Mouse (Mus musculus) midbrain, embryonic 15.5 days (tissue): ENCODE measurements around the gene Slc9a8. TPM values are rescaled to one million over a fixed set of nuclear protein-coding genes. Genes with fewer than 3 reads are reported as not detected.

Experiments used
- ATAC-seq: fragments of 200-750 bp; cut with Nextera tagmentation; replicated peaks from 2 replicates; pipeline ENCODE4 v1.8.0; 2017; ENCODE audit warnings: moderate TSS enrichment
- H3K27ac ChIP-seq: fragments of 300-500 bp; sonication (generic); 2 replicates; pipeline ENCODE4 v1.5.1; 2015; ENCODE audit warnings: mild to moderate bottlenecking, inconsistent platforms
- H3K27me3 ChIP-seq: fragments of 300-500 bp; sonication (generic); replicated peaks from 2 replicates; pipeline ENCODE4 v1.6.1; 2015; ENCODE audit warnings: inconsistent platforms
- H3K36me3 ChIP-seq: fragments of 300-500 bp; sonication (generic); replicated peaks from 2 replicates; pipeline ENCODE4 v1.6.1; 2015; ENCODE audit warnings: inconsistent platforms
- H3K4me1 ChIP-seq: fragments of 300-500 bp; sonication (generic); 2 replicates; pipeline ENCODE4 v1.6.1; 2015; ENCODE audit warnings: inconsistent platforms
- H3K4me2 ChIP-seq: fragments of 300-500 bp; sonication (generic); 2 replicates; pipeline ENCODE4 v1.6.1; 2015; ENCODE audit warnings: inconsistent platforms, mild to moderate bottlenecking, moderate library complexity
- H3K4me3 ChIP-seq: fragments of 300-500 bp; sonication (generic); 2 replicates; pipeline ENCODE4 v1.5.1; 2015; ENCODE audit warnings: mild to moderate bottlenecking, inconsistent platforms
- H3K9ac ChIP-seq: fragments of 300-500 bp; sonication (generic); 2 replicates; pipeline ENCODE4 v1.6.1; 2015; ENCODE audit warnings: mild to moderate bottlenecking, inconsistent platforms
- H3K9me3 ChIP-seq: fragments of 300-500 bp; sonication (generic); 2 replicates; pipeline ENCODE4 v1.6.1; 2016; ENCODE audit warnings: inconsistent platforms
- WGBS: fragments of 180-500 bp; shearing (Covaris S2); methylation state at CpG from one replicate; pipeline ENCODE4 v1.1.7; 2015; ENCODE audit warnings: mixed read lengths; 5-methylcytosine and 5-hydroxymethylcytosine counted together
- polyA plus RNA-seq: library from polyadenylated mRNA; unstranded; fragments of >200 nt; fragmentation: Nextera tagmentation; extraction: Ambion mirVana; gene quantifications from 2 replicates; pipeline ENCODE4 v1.2.1, GENCODE M21; 2015

The Slc9a8 gene
- polyA plus RNA-seq, 1 experiment from 2014 or later: 23.2 TPM

GRCm38 (mm10) chr2:167507719-167508385 is 86.3 kb downstream of the Slc9a8 start:
- H3K9me3 ChIP-seq: no peaks in the 10 kb centered on the region
- H3K27me3 ChIP-seq: no peaks in the 10 kb centered on the region
- no peak overlapping the region for H3K27ac ChIP-seq
- peaks cover 31% of the 10 kb centered on the region for H3K4me1 ChIP-seq
- H3K36me3 ChIP-seq: peaks cover 28% of the 10 kb centered on the region
- 98% methylated on average over 3 of the region's 3 CpGs for WGBS
- no peak for ATAC-seq
- no peak overlapping the region for H3K4me3 ChIP-seq
- no peak overlapping the region for H3K9ac ChIP-seq
- H3K4me2 ChIP-seq: no peak overlapping the region

- Histone ChIP-seq H3K27me3 (no peaks in the 10 kb centered on the region), H3K4me1 (peaks cover 31% of the 10 kb centered on the region), H3K4me3 (no peak overlapping the region), H3K27ac (no peak overlapping the region), H3K4me2 (no peak overlapping the region), H3K9me3 (no peaks in the 10 kb centered on the region), H3K9ac (no peak overlapping the region), H3K36me3 (peaks cover 34% of the 10 kb centered on the region)
- no peak for ATAC-seq
- 94% methylated on average over 4 of the region's 4 CpGs for WGBS
These were observed 87.1 kb downstream of the Slc9a8 start for GRCm38 (mm10) chr2:167508569-167508968.

- H3K4me3 ChIP-seq: no peak overlapping the region
- 93% methylated on average over 3 of the region's 3 CpGs for WGBS
- H3K4me2 ChIP-seq: no peak overlapping the region
- H3K27me3 ChIP-seq: no peaks in the 10 kb centered on the region
- no peak for ATAC-seq
- H3K9ac ChIP-seq: no peak overlapping the region
- H3K27ac ChIP-seq: no peak overlapping the region
- no peaks in the 10 kb centered on the region for H3K9me3 ChIP-seq
- peaks cover 47% of the 10 kb centered on the region for H3K36me3 ChIP-seq
- peaks cover 16% of the 10 kb centered on the region for H3K4me1 ChIP-seq
These were observed 89.0 kb downstream of the Slc9a8 start for GRCm38 (mm10) chr2:167510485-167510884.

GRCm38 (mm10) chr2:167512365-167512764 is 90.9 kb downstream of the Slc9a8 start:
- H3K4me2 ChIP-seq: no peak overlapping the region
- H3K9me3 ChIP-seq: no peaks in the 10 kb centered on the region
- peaks cover 63% of the 10 kb centered on the region for H3K36me3 ChIP-seq
- H3K4me3 ChIP-seq: no peak overlapping the region
- H3K9ac ChIP-seq: no peak overlapping the region
- no peaks in the 10 kb centered on the region for H3K27me3 ChIP-seq
- WGBS: 95% methylated on average over 9 of the region's 9 CpGs
- no peak overlapping the region for H3K27ac ChIP-seq
- H3K4me1 ChIP-seq: no peaks in the 10 kb centered on the region
- ATAC-seq: no peak

- Histone ChIP-seq H3K9me3 (no peaks in the 10 kb centered on the region), H3K4me1 (no peaks in the 10 kb centered on the region), H3K9ac (no peak overlapping the region), H3K27me3 (no peaks in the 10 kb centered on the region), H3K36me3 (peaks cover 68% of the 10 kb centered on the region), H3K27ac (no peak overlapping the region), H3K4me3 (no peak overlapping the region), H3K4me2 (no peak overlapping the region)
- ATAC-seq: no peak
- 93% methylated on average over 5 of the region's 5 CpGs for WGBS
These were observed 91.5 kb downstream of the Slc9a8 start for GRCm38 (mm10) chr2:167512970-167513369.

- H3K9ac ChIP-seq: no peak overlapping the region
- 97% methylated on average over 4 of the region's 4 CpGs for WGBS
- H3K4me2 ChIP-seq: no peak overlapping the region
- H3K4me3 ChIP-seq: no peak overlapping the region
- H3K27ac ChIP-seq: no peak overlapping the region
- H3K4me1 ChIP-seq: no peaks in the 10 kb centered on the region
- no peaks in the 10 kb centered on the region for H3K9me3 ChIP-seq
- no peak for ATAC-seq
- H3K27me3 ChIP-seq: no peaks in the 10 kb centered on the region
- H3K36me3 ChIP-seq: peaks cover 67% of the 10 kb centered on the region
These were observed 93.1 kb downstream of the Slc9a8 start for GRCm38 (mm10) chr2:167514641-167515040.

- WGBS: 91% methylated on average over 5 of the region's 5 CpGs
- ATAC-seq: no peak
- H3K9ac ChIP-seq: no peak overlapping the region
These were observed 94.2 kb downstream of the Slc9a8 start for GRCm38 (mm10) chr2:167515688-167516087.

GRCm38 (mm10) chr2:167519606-167520252 is 98.2 kb downstream of the Slc9a8 start:
- H3K9me3 ChIP-seq: no peaks in the 10 kb centered on the region
- H3K27ac ChIP-seq: no peak overlapping the region
- no peak overlapping the region for H3K4me3 ChIP-seq
- 79% methylated on average over 5 of the region's 5 CpGs for WGBS
- no peak overlapping the region for H3K4me2 ChIP-seq
- no peak for ATAC-seq
- no peaks in the 10 kb centered on the region for H3K4me1 ChIP-seq
- no peak overlapping the region for H3K9ac ChIP-seq
- H3K36me3 ChIP-seq: peaks cover 38% of the 10 kb centered on the region
- H3K27me3 ChIP-seq: no peaks in the 10 kb centered on the region

More at GRCm38 (mm10) chr2:167515688-167516087, 94.2 kb downstream of the Slc9a8 start:
- Histone ChIP-seq H3K4me1 (no peaks in the 10 kb centered on the region), H3K4me2 (no peak overlapping the region), H3K36me3 (peaks cover 69% of the 10 kb centered on the region), H3K27me3 (no peaks in the 10 kb centered on the region), H3K9me3 (no peaks in the 10 kb centered on the region), H3K27ac (no peak overlapping the region), H3K4me3 (no peak overlapping the region)

Other genes starting within 250 kb of the Slc9a8 start
- gene Kcnb1, start 231.6 kb upstream of the Slc9a8 start, polyA plus RNA-seq: 3.3 and 3.5 TPM in 2 replicates
- gene Ptgis, start 181.1 kb upstream of the Slc9a8 start, polyA plus RNA-seq: 4.3 and 4.8 TPM in 2 replicates
- gene B4galt5, start 72.5 kb upstream of the Slc9a8 start, polyA plus RNA-seq: 28.3 and 31.8 TPM in 2 replicates
- 131 and 140 TPM in 2 replicates for gene Rnf114, start 70.9 kb downstream of the Slc9a8 start, polyA plus RNA-seq
- gene Spata2, start 71.2 kb downstream of the Slc9a8 start, polyA plus RNA-seq: 34.3 and 34.7 TPM in 2 replicates
- gene Snai1, start 116.5 kb downstream of the Slc9a8 start, polyA plus RNA-seq: 5.1 and 6.4 TPM in 2 replicates
- gene Ube2v1, start 210.4 kb downstream of the Slc9a8 start, polyA plus RNA-seq: 327 TPM in 2 replicates
- 10.5 and 10.7 TPM in 2 replicates for gene Gm20431, start 239.8 kb downstream of the Slc9a8 start, polyA plus RNA-seq